Mouse (Mus musculus) forebrain, embryonic 16.5 days (tissue): ENCODE data around the gene Gm49403. TPM values are rescaled to one million over a fixed set of nuclear protein-coding genes. Genes with fewer than 3 reads are reported as not detected.

Experiments used
- ATAC-seq: fragments of 200-750 bp; cut with Nextera tagmentation; 2 replicates; pipeline ENCODE4 v1.8.0; 2017; ENCODE audit warnings: mild to moderate bottlenecking, moderate library complexity
- H3K27ac ChIP-seq: fragments of 300-500 bp; sonication (generic); 2 replicates; pipeline ENCODE4 v1.5.1; 2014; ENCODE audit warnings: low read length, control low read depth
- H3K27me3 ChIP-seq: fragments of 300-500 bp; sonication (generic); replicated peaks from 2 replicates; pipeline ENCODE4 v1.6.1; 2014; ENCODE audit warnings: low read length; ENCODE audit not compliant: control insufficient read depth, insufficient read depth
- H3K36me3 ChIP-seq: fragments of 300-500 bp; sonication (generic); 2 replicates; pipeline ENCODE4 v1.6.1; 2014; ENCODE audit not compliant: control insufficient read depth, insufficient read depth
- H3K4me1 ChIP-seq: fragments of 300-500 bp; sonication (generic); replicated peaks from 2 replicates; pipeline ENCODE4 v1.6.1; 2014; ENCODE audit warnings: low read length; ENCODE audit not compliant: control insufficient read depth, insufficient read depth
- H3K4me2 ChIP-seq: fragments of 300-500 bp; sonication (generic); 2 replicates; pipeline ENCODE4 v1.6.1; 2014; ENCODE audit warnings: mild to moderate bottlenecking, low read length, control low read depth
- H3K4me3 ChIP-seq: fragments of 300-500 bp; sonication (generic); replicated peaks from 2 replicates; pipeline ENCODE4 v1.5.1; 2014; ENCODE audit warnings: mild to moderate bottlenecking, low read length, control low read depth
- H3K9ac ChIP-seq: fragments of 300-500 bp; sonication (generic); replicated peaks from 2 replicates; pipeline ENCODE4 v1.6.1; 2014; ENCODE audit warnings: low read depth, low read length, control low read depth
- H3K9me3 ChIP-seq: fragments of 300-500 bp; sonication (generic); 2 replicates; pipeline ENCODE4 v1.6.1; 2016; ENCODE audit warnings: low read length; ENCODE audit not compliant: control insufficient read depth
- WGBS: fragments of 180-500 bp; shearing (Covaris S2); extraction: QIAGEN DNeasy Blood & Tissue Kit; methylation state at CpG from one replicate; pipeline ENCODE4 v1.1.7; 2014; 5-methylcytosine and 5-hydroxymethylcytosine counted together
- polyA plus RNA-seq: library from polyadenylated mRNA; unstranded; fragments of >200 nt; fragmentation: Nextera tagmentation; extraction: Ambion mirVana; gene quantifications from 2 replicates; pipeline ENCODE4 v1.2.1, GENCODE M21; 2015

Gm49403 gene
- polyA plus RNA-seq, 1 experiment from 2014 or later = not detected

DNA sequence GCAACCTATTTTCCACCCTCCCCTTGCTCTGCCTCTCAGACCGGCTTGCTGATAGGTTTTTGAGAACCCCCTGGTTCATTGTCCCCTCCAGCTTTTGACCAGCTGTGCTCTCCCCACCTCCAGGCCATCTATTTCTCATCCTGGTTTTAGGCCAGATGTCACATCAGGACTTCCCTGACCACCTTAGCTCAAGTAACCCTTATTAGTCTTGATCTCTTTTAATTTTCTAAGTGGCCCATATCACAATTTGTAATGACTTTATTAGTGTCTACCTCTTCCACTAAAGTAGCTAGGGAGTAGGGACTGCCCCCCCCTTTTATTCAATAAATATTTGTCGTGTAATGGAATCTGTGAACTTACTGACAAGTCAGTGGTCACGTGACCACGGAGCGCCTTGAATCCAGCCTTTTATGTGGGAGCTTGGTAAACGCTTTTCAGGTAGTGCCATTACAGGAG, 37.1 kb downstream of the Gm49403 start:
- Histone ChIP-seq H3K4me2 (peak overlapping the region; percentile 92), H3K27me3 (no peaks in the 10 kb centered on the region), H3K36me3 (peaks cover 11% of the 10 kb centered on the region), H3K9ac (peak overlapping the region; percentile 91), H3K4me3 (peak overlapping the region; percentile 91), H3K4me1 (peaks cover 17% of the 10 kb centered on the region), H3K9me3 (no peaks in the 10 kb centered on the region), H3K27ac (peak overlapping the region; percentile 63)
- whole genome bisulfite sequencing = under 1% methylated on average over 6 of the region's 6 CpGs
- ATAC-seq = no peak

- Histone ChIP-seq H3K36me3 (peaks cover 3% of the 10 kb centered on the region), H3K9me3 (no peaks in the 10 kb centered on the region), H3K4me1 (peaks cover 17% of the 10 kb centered on the region), H3K27ac (no peak overlapping the region), H3K4me2 (no peak overlapping the region), H3K4me3 (no peak overlapping the region), H3K27me3 (no peaks in the 10 kb centered on the region), H3K9ac (no peak overlapping the region)
- ATAC-seq = no peak
- 83% methylated on average over 9 of the region's 9 CpGs for WGBS
Observed at GRCm38 (mm10) chr19:8921741-8922140, 38.0 kb downstream of the Gm49403 start.

GRCm38 (mm10) chr19:8926766-8927165, 43.0 kb downstream of the Gm49403 start:
- WGBS = 98% methylated on average over 2 of the region's 2 CpGs
- no peaks in the 10 kb centered on the region for H3K9me3 ChIP-seq
- no peaks in the 10 kb centered on the region for H3K27me3 ChIP-seq
- H3K9ac ChIP-seq = no peak overlapping the region
- H3K4me2 ChIP-seq = no peak overlapping the region
- H3K27ac ChIP-seq = no peak overlapping the region
- no peak overlapping the region for H3K4me3 ChIP-seq
- peaks cover 2% of the 10 kb centered on the region for H3K36me3 ChIP-seq
- H3K4me1 ChIP-seq = peaks cover 14% of the 10 kb centered on the region
- ATAC-seq = no peak

DNA sequence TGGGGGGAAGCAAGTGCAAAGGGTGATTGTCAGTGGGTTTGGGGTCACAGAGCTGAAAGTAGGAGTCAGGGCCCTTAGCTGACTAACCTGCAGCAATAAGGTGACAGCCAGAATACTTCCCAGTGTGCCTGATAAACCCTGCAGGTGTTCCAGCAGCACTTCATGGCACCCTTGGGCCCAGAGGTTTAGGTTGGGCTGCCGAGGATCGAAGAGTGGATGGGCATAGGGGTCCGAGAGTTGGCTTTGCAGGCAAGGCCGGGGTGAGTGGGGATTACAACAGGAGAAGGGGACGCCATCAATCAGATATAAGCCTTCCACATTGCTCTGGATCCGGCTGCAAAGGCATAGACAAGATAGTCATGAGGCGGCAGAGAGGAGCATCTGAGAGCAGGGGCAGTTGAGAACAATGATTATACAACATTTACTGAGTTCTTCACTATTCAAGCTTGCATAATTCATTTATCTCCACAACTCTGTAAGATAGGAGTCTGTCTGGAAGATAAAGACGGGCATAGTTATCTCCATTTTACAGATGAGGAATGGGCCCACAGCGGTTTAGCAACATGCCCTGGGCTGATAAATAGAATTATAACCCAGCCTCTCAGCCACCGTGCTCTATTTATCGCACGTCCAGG, 44.3 kb downstream of the Gm49403 start:
- Histone ChIP-seq H3K4me3 (no peak overlapping the region), H3K27me3 (no peaks in the 10 kb centered on the region), H3K4me2 (no peak overlapping the region), H3K27ac (no peak overlapping the region), H3K9me3 (no peaks in the 10 kb centered on the region), H3K9ac (no peak overlapping the region), H3K4me1 (peaks cover 13% of the 10 kb centered on the region), H3K36me3 (peaks cover 2% of the 10 kb centered on the region)
- WGBS = 86% methylated on average over 12 of the region's 12 CpGs
- ATAC-seq = no peak

- peak overlapping the region; percentile 57 for H3K4me2 ChIP-seq
- peaks cover 2% of the 10 kb centered on the region for H3K36me3 ChIP-seq
- WGBS = 14% methylated on average over 16 of the region's 16 CpGs
- peak overlapping the region; percentile 42 for H3K4me3 ChIP-seq
- ATAC-seq = peak; percentile 34
- peaks cover 13% of the 10 kb centered on the region for H3K4me1 ChIP-seq
- no peaks in the 10 kb centered on the region for H3K27me3 ChIP-seq
- peak overlapping the region; percentile 16; the same call in 1 of the 2 replicates for H3K9ac ChIP-seq
- no peak overlapping the region for H3K27ac ChIP-seq
- H3K9me3 ChIP-seq = no peaks in the 10 kb centered on the region
Observed at GRCm38 (mm10) chr19:8928689-8929223, 45.0 kb downstream of the Gm49403 start.

DNA sequence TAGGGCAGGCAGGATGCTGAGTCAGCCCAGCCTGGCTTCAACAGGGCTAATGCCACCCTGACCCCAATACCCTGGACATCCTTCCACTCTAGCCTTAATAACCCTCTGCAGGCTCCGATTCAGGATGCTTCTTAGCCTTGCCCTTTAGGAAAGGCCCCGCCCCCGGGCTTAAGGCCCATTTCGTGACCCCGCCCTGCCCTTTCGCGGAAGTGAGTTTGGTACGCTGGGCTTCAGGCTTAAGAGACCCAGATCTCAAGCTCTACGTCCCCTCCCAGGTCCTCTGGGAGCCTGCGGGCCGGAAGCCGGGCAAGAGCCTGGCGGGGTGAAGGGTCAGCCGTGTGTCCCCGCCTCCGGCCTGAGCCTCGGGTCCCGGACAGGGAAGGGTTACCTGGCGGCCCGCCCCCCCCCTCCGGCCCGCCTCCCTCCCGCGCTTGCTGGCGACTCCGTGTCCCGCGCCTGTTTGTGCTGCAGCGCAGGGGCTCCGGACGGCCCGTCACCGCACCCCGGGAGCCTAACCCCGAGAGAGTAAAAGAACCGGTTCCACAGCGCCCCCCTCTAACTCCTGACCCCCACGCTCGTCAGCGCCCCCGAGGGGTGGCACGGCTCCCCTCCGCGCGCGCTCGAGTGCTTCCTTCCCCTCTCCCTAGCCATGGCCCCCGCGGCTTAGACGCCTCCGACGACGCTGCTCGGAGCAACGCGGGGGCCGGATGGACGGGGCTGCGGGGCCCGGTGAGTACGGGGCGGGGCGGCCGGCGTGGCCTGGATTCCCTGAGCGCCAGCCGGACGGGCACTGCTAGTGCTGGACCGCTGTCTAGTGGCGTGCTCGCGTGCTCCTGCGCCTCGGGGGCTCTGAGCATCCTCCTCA, 45.7 kb downstream of the Gm49403 start, which contains the start of the genes Rom1 and Eml3:
Gene Rom1, minus strand, starts transcription at position 133 of the 865 bp plus-strand sequence.
Gene Eml3, plus strand, starts transcription at position 329 of the 865 bp plus-strand sequence.
- under 1% methylated on average over 60 of the region's 74 CpGs for WGBS
- H3K27ac ChIP-seq = no peak within 1 kb of the TSS
- ATAC-seq = peak; percentile 61

GRCm38 (mm10) chr19:8930117-8930516, 46.4 kb downstream of the Gm49403 start:
- H3K4me2 ChIP-seq = peak overlapping the region; percentile 57
- H3K9me3 ChIP-seq = no peaks in the 10 kb centered on the region
- no peak overlapping the region for H3K27ac ChIP-seq
- peak overlapping the region; percentile 42 for H3K4me3 ChIP-seq
- no peaks in the 10 kb centered on the region for H3K27me3 ChIP-seq
- H3K4me1 ChIP-seq = peaks cover 13% of the 10 kb centered on the region
- ATAC-seq = no peak
- H3K9ac ChIP-seq = peak overlapping the region; percentile 56
- WGBS = 14% methylated on average over 11 of the region's 11 CpGs
- H3K36me3 ChIP-seq = peaks cover 2% of the 10 kb centered on the region

More for the DNA sequence above, 45.7 kb downstream of the Gm49403 start, which contains the start of the genes Rom1 and Eml3:
- Histone ChIP-seq H3K4me1 (peaks cover 13% of the 10 kb centered on the region), H3K36me3 (peaks cover 2% of the 10 kb centered on the region), H3K9me3 (no peaks in the 10 kb centered on the region), H3K4me2 (peak within 1 kb of the TSS; percentile 57), H3K27me3 (no peaks in the 10 kb centered on the region), H3K4me3 (peak within 1 kb of the TSS; percentile 42), H3K9ac (peak within 1 kb of the TSS; percentile 56)

GRCm38 (mm10) chr19:8930771-8931170, 47.0 kb downstream of the Gm49403 start:
- Histone ChIP-seq H3K4me1 (peaks cover 13% of the 10 kb centered on the region), H3K27ac (no peak overlapping the region), H3K36me3 (peaks cover 2% of the 10 kb centered on the region), H3K9ac (no peak overlapping the region), H3K4me3 (no peak overlapping the region), H3K27me3 (no peaks in the 10 kb centered on the region), H3K4me2 (no peak overlapping the region; the same call in 1 of the 2 replicates), H3K9me3 (no peaks in the 10 kb centered on the region)
- ATAC-seq = no peak
- WGBS = 84% methylated on average over 7 of the region's 7 CpGs

- Histone ChIP-seq H3K4me3 (no peak overlapping the region), H3K36me3 (peaks cover 2% of the 10 kb centered on the region; the same call in 1 of the 2 replicates), H3K27ac (no peak overlapping the region), H3K9ac (no peak overlapping the region), H3K4me1 (peaks cover 7% of the 10 kb centered on the region), H3K9me3 (no peaks in the 10 kb centered on the region), H3K4me2 (no peak overlapping the region), H3K27me3 (no peaks in the 10 kb centered on the region)
- no peak for ATAC-seq
- 86% methylated on average over 2 of the region's 2 CpGs for WGBS
Observed at GRCm38 (mm10) chr19:8936736-8937135, 53.0 kb downstream of the Gm49403 start.
